Mouse (Mus musculus) kidney, postnatal 4 days (tissue): Measurements from ENCODE around the gene Gsg1l.

Experiments
- DNase-seq, 2 experiments: peaks; one replicate each; pipeline ENCODE4 v3.0.0; 2021; ENCODE audit warnings: mixed read lengths in 2 of 2

Gsg1l gene

DNA sequence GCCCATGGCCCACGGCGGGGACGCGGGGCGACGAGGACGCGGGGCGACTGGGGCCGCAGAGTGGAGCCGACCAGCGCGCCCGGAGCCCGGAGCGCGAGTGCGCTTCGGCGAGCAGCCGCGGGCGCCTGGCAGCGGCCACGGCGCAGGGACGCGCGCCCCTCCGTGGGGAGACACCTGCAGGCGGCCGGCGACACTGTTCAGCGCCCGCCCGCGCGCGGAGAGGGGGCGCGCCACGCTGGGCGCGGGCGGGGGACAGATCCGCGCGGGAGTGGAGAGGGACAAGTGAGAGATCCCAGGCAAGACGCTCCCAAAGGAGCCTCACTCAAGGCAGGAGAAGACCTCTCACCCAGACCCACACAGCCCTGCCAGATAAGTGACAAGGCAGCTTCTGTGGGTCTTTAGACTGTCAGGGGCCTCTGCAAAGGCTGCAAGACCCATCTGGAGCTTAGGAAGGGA, at the start of gene Gsg1l:
Gene Gsg1l, minus strand, starts transcription at position 126 of the 456 bp plus-strand sequence.
- peak; percentile 32 to 45 for DNase-seq

DNA sequence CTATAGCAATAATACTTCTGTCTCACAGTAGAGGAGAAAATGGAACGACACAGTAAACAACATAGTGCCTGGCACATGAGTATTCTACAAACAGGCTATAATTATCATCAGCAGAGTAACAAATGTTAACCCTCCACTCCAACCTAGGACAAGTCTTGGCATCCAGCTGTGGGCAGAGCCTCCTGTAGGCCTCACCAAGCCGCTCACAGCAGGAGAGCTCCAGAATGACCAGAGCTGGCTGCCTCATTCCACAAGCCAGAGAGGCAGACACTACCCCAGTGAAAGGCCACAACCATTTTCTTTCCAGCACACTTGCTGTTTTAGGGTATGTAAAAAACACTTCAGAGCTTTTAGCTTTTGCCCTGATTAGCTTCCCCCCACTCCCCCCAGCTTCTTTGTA, 45.5 kb upstream of the Gsg1l start:
- no peak for DNase-seq

DNA sequence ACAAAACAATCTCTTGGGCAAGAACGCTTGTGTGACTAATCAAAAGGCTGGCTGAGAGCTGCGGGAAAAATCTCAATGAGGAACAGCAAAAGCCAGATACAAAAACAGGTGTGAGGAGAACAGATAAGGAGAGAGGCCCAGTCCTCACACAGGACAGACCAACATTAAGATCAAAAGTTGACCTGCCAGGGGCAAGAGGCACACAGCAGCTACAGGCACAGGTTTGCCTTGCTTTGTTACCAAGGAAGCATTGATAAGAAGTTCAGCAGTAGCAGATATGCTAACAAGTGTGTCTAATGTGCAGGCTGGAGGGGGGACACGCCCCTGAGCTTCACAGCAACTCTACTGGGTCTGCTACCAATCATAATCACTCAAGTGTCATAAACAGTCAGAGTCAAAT, 44.3 kb upstream of the Gsg1l start:
- no peak for DNase-seq

DNA sequence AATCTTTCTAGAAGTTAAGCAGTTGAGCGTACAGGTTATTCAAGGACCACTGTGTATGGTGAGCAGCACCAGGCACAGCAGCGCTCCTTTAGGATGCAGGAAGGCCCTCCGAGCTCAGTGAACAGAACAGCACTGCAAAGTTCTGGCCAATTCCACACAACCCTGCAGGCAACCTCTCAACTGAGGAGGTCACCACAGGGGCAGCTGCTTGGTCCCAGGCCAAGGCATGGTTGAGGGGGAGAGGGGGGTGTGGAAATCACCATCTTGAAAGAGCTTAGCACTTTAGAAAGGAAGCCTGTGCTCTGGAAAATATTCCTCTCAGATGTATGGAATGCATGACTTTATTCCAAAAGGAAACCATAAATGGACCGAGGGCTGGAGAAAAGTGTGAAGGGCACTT, 39.3 kb upstream of the Gsg1l start:
- peak; percentile 59 to 60 for DNase-seq

DNA sequence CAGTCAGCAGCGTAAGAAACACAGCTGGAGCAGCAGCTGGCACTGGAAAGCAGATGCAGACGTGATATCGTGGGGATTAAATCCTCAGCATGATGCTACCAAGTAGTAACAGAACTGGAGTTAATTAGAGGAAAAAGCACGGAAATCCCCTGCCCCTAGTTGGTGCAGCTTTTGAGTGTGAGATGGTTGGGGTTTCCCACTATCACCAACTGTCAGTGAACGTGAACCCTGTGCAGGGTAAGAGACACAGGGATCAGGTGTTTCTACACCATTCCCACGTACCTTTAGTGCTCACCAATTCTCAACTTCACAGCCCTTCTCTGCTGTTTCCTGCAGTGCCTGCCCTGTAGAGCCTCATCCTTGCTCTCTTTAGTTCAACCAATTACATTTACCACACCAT, 37.6 kb upstream of the Gsg1l start:
- no peak for DNase-seq

DNA sequence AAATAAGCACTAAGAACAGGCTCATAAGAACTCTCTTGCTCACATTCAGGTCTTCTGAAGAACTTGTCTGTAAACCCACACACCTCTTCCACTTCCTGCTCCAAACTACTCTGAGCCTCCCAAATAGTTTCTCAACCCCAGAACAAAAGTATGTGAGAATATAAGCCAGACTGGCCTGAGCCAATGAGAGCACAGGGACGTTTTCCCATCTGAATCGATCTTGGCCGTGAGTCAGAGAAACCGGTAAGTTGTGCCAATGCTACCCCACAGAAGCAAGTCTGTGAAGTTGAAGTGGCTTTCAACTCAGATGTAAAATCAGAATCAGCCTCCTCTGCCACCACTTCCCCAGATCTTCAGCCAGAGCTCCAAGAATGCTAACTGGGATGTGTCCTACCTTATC, 31.1 kb upstream of the Gsg1l start:
- DNase-seq = no peak

- no peak for DNase-seq
These were observed 29.0 kb upstream of the Gsg1l start for GRCm38 (mm10) chr7:126111230-126111629.

DNA sequence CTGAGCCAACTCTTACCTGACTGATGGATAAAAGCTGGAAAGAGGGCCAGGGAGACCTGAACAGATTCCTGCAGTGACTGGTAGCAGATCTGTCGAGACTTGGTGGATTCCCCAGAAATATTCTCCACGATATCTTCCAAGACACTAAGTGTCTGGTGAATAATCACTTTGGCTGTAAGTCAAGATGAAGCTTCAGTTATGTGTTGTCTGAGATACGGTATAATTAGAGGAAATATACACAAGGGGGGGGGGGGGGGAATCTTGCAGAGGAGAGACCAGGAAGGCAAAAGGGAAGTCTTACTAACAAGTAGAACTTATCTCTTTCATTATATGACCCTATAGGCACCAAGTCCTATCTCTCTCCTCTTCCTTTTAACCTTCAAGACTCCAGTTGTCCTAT, 27.7 kb upstream of the Gsg1l start:
- no peak for DNase-seq

DNA sequence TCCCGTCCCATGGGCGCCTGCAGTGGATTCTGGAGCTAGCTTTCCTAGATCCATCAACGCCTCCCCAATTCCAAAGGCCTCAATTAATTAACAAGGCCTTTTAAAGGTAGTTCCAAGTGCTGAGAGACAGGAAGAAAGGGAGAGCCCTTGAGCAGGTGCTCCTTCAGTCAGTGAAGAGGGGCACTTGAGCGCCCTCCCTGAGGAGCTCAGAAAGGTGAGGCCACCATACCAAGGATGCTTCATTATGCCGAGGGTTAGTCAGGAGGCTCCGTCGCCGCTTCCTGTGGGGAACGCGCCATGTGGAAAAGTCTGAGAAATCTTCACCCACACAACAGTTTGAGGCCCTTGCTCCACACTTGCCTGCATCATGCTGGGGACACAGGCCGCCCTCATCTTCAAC, 18.2 kb upstream of the Gsg1l start:
- no peak for DNase-seq

DNA sequence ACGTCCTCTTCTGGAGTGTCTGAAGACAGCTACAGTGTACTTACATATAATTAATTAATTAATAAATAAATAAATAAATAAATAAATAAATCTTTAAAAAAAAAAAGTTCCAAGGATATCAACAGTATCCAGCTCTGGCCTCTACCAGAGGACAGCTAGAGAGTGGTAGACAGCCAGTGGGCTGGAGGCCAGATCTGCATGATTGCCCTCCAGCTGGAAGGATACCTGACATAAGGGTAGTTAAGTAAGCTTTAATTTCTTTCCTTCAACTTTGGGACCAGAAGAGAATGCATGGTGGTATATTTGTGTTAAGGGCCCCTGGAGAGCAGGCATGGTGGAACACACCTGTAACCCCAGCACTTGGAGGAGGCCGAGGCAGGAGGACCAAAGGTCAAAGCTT, 17.6 kb upstream of the Gsg1l start:
- no peak for DNase-seq

DNA sequence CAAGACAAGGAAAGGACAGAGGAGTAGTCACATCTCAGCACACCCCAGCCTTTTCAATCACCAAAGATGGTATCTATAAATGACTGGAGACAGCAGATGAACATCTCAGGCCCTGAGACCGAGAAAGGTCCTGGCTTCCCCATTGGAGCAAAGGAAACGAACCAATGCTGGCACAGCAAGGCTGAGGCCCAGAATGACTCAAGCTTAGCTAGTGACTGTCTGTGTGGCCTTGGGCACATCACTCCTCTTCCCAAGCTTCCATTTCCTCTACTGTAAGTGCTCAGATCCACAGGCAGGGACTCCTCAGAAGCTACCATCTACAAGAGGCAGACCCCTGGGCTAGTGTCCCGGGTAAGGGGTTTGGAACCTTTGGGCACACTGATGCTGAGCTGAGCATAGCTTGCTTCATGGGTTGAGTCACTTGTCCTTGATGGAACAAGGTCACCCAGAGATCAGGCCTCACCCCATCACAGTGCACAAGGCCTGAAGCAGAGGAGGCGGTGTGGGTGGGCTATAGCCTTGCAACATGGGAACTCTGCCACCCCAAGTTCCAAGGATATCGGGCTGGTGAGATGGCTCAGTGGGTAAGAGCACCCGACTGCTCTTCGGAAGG, 17.1 kb upstream of the Gsg1l start:
- DNase-seq = no peak

GRCm38 (mm10) chr7:126097219-126097915, 15.2 kb upstream of the Gsg1l start:
- peak in 1 of 2 experiments; percentile 44 for DNase-seq

DNA sequence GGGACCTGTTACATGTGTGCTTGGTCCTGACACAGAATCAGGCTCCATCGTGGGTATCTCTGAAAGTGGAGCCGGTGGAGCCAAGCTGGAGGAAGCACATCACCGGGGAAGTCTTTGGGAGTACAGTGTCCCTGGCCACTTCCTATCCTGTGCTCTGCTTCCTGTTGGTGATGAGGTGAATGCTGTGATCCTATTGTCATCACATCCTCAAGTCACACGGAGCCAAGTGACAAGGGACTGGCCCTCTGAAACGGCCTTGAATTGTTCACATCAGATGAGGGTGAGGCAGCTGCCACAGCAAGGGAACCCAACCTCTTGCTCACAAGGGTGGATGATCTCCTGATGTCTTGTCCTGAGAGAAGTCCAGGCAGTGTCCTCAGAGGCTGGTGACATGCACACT, 14.4 kb upstream of the Gsg1l start:
- peak in 1 of 2 experiments; percentile 27 for DNase-seq

- no peak for DNase-seq
These were observed 12.5 kb upstream of the Gsg1l start for GRCm38 (mm10) chr7:126094738-126095137.

GRCm38 (mm10) chr7:126093162-126093561, 11.0 kb upstream of the Gsg1l start:
- DNase-seq = no peak

DNA sequence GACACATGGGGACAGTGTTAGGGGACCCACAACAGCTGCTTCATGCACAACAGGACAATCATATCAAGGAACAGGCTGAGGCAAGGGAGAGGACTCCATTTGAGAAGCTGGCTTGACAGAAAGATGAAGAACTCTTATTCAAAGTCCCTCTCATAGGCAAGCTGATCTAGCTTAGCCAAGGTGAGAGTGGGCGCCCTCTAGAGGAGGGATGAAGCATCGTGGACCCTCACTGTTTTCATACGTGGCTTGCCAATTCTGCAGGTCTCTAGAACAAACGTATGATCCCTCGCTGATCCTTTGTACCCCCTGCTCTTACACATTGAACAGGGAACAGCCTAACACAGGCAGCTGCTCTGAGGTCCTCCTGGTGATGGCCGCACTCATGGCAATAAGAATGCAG, 7.6 kb upstream of the Gsg1l start:
- DNase-seq = peak; percentile 70 to 78

GRCm38 (mm10) chr7:126088155-126088554, 5.9 kb upstream of the Gsg1l start:
- DNase-seq = peak; percentile 63 to 69

DNA sequence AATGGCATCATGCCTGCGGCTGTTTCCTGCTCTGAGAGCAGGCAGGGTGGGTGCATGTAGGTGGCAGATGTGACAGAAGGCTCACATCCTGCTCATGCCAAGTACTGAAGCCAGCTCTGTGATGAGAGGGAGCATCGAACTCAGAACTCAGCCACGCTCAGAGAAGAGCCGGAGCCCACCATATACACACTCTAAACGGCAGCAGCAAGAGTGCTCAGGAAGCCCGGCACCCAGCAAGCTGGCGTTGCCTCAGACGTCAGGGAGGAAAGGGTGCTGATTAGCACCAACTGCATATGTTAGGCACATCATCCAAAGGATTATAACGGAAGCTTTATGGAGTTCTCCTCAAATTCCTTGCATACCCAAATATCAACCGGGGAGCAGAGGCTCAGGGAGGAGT, 5.4 kb upstream of the Gsg1l start:
- no peak for DNase-seq

- peak in 1 of 2 experiments; percentile 17 for DNase-seq
These were observed 4.1 kb upstream of the Gsg1l start for GRCm38 (mm10) chr7:126086321-126086741.

DNA sequence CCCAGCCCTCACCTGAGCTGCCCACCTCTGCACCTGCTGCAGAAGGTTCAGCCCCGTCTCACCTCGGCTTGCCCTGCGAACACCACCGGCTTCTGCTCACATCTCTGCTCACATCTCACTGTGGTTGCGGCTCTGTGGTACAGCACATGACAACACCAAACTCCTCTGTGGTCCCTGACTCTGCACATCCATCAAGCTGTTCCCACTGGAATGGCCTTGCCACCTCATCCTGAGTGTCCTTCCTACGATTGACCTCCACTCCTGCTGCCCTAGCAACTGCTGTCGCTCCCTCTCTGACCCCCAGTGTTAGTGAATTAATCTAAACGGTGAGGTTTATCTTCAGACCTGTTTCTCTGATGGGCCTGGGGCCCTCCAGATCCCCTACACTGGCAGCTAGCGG, 2.9 kb upstream of the Gsg1l start:
- DNase-seq = no peak

DNA sequence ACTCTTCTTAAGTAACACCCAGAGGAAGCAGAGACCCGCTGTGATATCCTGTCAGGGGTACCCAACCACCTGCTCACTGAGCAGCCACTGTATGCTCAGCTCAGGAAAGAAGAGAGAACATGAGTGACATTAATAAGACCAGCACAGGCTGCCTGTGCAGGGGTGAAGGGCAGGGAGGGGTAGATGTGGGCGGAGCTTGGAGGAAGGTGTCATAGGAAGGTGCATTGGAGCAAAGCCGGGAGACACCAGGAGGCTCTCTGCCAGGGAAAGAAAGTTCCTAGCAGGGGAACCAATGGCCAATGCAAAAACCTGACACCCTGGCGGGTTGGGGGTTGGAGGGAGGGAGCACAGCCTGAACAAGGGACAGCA, 1.8 kb upstream of the Gsg1l start:
- peak in 1 of 2 experiments; percentile 36 for DNase-seq

GRCm38 (mm10) chr7:126083341-126083979, 1.2 kb upstream of the Gsg1l start:
- DNase-seq = peak in 1 of 2 experiments; percentile 23

GRCm38 (mm10) chr7:126081727-126082285, 405 bp downstream of the Gsg1l start:
- peak; percentile 26 to 41 for DNase-seq
